Mouse (Mus musculus) cerebellum, adult 9-11 months (tissue): ENCODE results near the gene Mms19.

ENCODE experiments used
- DNase-seq: peaks from one replicate; pipeline ENCODE4 v3.0.0; 2022

The Mms19 gene

DNA sequence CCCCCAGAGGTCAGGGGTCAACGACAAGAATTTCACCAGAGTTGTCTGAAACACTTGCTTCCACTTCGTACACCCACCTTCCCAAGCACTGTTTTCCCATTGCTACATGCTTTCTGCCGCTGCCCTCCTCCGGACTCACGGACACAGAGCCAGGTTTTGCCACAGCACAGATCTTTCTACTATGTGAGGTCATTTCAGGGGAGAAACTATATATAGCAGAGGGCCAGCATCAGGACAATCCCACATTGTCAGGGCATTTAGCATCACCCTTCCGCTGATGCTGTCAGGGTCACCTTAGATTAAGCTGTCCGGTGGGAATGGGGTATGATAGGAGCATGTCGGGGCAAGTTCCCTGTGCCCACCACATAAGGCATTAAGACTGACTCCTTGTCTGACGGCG lies 16.1 kb upstream of the Mms19 start:
- no peak for DNase-seq

DNA sequence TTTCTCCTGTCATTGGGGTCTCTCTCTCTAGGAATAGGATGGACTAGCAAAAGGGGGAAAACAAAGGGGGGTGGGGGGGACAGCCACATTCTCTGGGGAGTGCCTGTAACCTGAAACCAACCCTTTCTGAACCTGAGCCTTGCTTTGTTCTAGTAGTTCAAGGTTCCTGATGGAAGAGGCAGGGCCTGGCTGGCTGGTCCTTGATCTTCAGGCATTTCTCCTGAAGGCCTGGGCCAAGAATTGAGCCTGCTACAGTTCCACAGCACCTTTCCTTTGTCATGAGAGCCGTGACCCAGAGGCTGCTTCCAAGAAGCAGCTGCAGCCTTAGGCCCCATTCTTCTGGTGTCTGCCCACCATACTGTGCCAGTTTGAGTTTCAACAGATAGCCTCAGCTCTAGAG lies 14.5 kb upstream of the Mms19 start:
- no peak for DNase-seq

DNA sequence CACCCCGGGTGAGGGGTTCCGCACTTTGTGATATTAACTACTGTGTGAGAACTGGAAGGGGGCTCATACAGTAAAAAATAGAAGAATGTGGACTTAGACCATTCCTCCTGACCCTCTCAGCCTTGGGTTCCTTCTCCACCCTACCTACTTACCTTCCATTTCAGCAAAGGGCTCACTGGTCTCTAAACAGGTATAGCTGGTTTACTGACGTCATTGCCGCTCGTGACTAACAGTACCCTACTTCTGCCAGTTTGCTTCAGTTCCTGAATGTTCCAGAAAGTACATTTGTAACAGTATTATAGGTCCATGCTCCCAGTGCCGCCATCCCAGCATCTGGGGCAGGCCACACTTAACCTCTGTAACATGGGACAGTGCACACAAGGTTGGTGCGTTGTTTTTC lies 13.1 kb upstream of the Mms19 start:
- no peak for DNase-seq

DNA sequence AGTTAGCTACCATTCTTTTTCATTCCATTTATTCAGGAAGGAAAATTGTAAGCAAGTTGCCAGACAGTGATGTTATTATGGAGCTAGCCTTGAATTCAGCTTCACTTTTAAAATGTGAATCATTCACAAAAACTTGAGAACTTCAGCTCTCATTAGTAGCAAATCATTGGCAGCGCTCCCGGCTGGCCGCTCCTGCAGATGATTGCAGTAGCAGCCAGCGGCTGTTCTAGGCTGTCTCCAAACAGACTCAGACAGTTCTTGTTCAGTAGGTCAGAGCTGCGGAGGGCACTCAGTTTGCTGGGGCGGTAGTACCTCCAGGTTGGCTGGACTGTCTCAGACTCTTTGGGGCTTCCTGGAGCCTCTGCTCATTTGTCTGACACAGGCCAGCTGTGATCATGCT lies 12.5 kb upstream of the Mms19 start:
- no peak for DNase-seq

DNA sequence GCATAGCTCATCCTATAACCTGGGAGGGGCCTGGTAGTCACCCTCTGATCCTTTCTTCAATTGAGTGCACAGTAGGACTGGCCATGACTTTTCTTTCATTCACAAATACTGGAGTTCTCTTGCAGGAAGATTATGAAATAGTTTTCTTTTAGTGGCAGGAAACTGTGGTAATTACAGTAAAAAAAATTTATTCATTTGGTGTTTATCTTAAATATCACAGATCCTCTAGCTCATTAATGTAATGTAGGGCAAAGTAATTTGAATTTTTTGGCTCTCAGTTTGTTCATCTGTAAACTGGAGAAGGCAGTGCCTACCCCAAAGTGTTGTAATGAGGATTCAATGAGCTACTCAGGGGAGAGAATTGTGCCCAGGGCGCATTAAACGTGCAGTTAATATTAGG lies 12.0 kb upstream of the Mms19 start:
- DNase-seq: no peak

GRCm38 (mm10) chr19:41991926-41992477 lies 11.0 kb upstream of the Mms19 start:
- DNase-seq: no peak

DNA sequence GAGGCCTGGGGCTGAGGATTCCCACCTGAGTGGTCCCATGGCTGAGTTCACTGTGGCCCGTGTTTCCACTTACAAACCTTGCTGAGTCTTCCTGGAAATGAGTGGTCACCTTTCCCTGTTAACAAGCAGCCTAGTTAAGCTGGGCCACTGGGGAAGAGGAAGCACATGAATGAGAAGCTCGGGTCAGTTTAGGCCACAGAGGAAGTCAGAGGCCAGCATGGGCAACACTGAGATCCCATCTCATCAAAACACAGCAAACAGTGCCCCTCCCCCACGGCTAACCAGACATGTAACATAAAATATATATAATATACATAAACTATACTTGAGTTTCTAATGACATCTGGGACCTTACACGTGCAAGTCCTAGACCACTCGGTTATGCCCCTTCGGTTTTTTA lies 8.9 kb upstream of the Mms19 start:
- peak; percentile 1 for DNase-seq

DNA sequence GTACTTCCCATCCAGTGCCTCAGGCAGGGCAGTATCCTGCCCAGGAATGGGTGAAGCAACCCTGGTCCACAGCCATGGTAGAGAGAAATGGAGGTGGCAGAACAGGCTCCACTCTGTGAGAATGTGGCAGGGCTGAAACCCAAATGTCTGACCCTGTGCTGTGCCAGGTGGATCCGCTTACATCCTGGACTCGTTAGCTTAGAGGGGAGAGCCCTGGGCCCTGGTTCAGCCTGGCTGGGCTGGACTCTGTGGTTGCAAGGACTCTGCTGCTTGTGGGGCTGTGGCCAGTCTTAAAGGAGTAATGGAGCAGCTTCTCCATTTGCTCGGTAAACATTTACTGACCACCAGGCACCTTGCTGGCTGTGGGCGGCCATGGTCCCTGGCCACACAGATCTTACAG lies 6.2 kb upstream of the Mms19 start:
- DNase-seq: peak; percentile 3

DNA sequence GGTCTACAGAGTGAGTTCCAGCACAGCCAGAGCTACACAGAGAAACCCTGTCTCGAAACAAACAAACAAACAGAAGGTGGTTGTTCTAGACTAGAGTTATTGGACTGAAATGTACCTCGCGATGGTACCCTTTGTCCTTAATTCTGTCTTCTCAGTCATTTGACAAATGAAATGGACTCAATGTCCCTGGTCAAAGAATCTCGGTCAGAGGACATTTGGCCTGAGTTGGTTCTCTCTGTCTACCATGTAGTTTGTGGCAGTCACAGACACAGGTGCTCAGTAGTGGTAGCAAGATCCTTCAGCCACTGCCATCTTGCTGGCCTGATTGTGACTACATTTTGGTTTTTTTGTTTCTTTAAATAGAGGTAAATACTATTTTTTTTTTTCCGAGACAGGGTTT lies 5.0 kb upstream of the Mms19 start:
- DNase-seq: no peak

DNA sequence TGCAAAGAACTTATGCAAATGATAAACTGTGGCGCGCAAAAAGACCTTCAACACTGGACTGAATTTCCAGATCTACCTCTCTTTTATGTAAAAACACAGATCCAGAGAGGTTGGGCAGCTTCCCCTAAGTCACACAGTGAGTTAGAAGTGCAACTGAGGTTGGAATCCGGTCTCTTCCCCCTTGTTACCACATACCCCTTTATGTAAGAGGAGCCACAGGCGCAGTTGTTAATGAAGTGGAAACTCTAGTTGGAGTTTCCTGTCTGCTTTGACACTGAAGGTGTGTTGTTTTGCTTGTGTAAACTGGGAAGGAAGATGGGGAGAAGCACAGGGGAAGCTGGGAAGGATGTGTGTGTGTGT lies 1.8 kb upstream of the Mms19 start:
- DNase-seq: no peak

- DNase-seq: no peak
These were observed 1.2 kb upstream of the Mms19 start for GRCm38 (mm10) chr19:41981931-41982790.

GRCm38 (mm10) chr19:41981595-41981927 lies 604 bp upstream of the Mms19 start, which contains the start of gene Ubtd1:
Gene Ubtd1 (plus strand): TSS chr19:41981763.
- DNase-seq: no peak

- peak; percentile 77 for DNase-seq
These were observed 537 bp downstream of the Mms19 start for GRCm38 (mm10) chr19:41980422-41980818.

- no peak for DNase-seq
These were observed 6.8 kb downstream of the Mms19 start for GRCm38 (mm10) chr19:41973891-41974794.

GRCm38 (mm10) chr19:41969618-41970017 lies 11.3 kb downstream of the Mms19 start:
- DNase-seq: no peak

DNA sequence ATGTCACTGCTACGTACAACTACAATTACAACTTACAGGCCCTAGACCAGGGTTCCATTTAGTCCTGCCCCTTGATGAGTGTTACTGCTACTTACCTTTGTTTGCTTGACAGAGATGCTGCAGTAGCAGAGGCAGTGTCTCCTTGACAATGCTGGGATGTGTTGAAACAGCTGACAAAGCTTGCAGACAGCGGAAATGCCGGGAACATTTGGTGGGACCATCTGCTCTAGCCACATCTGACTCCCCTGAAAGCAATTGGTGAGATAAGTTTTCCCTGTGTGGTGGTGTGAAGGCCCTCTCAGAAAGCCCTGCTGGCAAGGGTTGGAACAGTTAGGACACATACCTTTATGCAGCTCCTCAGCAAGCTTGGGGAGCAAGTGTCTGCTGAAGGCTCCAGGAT lies 27.4 kb downstream of the Mms19 start:
- no peak for DNase-seq

- no peak for DNase-seq
These were observed 28.7 kb downstream of the Mms19 start for GRCm38 (mm10) chr19:41952287-41952686.

- DNase-seq: no peak
These were observed 37.1 kb downstream of the Mms19 start for GRCm38 (mm10) chr19:41943841-41944240.

GRCm38 (mm10) chr19:41938539-41938938 lies 42.4 kb downstream of the Mms19 start:
- no peak for DNase-seq

DNA sequence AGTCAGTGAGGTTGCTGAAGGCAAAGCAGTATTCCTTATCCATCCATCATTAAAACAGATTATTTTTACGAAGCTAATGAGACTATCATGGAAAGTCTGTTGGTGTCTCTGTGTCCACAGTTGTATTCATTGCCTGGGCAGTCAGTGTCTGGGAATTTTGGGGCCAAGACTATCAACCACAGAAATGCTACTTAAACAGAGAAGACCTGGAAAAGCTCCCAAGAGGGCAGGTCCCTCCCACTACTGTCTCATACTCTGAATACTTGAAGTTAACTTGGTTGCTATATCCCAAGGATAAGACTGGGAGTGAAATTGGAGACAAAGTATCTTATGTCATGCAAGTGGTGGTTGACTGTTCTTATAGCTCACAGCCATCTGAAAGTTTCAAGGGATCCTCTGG lies 45.0 kb downstream of the Mms19 start:
- no peak for DNase-seq

DNA sequence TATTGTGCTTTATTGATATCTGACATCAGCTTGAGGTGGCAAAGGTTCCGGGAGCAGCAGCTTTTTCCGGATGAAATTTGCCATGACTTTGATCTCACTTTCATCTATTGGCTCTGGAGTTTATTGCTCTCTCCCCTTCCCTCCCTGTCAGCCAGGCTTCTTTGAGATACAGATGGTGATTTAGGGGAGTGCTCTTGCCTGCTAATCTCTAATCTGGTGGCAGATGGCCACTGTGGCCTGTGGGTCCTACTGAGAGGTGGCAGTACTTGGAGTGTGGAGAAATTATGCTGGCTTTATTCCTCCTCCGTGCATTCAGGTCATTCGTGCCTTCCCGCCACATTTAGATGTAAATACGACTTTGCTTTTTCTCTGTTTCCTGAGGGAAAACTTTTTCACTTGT lies 46.8 kb downstream of the Mms19 start:
- no peak for DNase-seq

- peak; percentile 99 for DNase-seq
These were observed 47.5 kb downstream of the Mms19 start, which contains the start of the genes Exosc1 and Zdhhc16 for GRCm38 (mm10) chr19:41933179-41934086. Gene Exosc1 (minus strand): TSS chr19:41933423. Gene Zdhhc16 (plus strand): TSS chr19:41933480.

DNA sequence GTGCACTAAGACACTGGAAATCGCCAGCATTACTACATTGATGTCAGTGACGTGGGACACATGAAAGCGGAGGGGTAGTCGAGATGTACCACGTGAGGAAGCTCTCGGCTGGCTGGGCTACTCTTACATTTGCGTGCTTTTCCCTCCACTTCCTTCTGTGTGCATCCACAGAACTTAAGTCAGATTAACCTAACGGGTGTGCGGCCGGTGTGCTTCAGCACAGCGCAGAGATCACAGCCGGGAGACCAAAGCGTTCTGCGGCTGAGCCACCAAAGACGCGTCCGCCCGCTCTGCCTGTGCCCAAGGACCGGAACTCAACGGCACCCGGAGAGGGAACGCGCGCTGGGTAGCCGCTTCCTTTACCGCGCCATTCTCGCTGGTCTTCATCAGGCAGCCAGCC lies 48.3 kb downstream of the Mms19 start:
- no peak for DNase-seq
